In genomic region chr8:117257821-117258575, GRCm38 (mm10) we compare ENCODE assay signal across 8 mouse cellular contexts. TPM values are rescaled to one million over a fixed set of nuclear protein-coding genes. Genes with fewer than 3 reads are reported as not detected.
DNase-seq lines count a peak whose midpoint lies in the region; ATAC-seq lines count a peak whose summit lies in the region.

No protein-coding gene starts in this region.

- H3K36me3 ChIP-seq in embryonic facial prominence, embryonic 15.5 days, result no peaks in the 10 kb centered on the region
- H3K36me3 ChIP-seq in limb, embryonic 11.5 days (ENCODE audit: control insufficient read depth, insufficient read depth, low read length), result no peaks in the 10 kb centered on the region
- H3K36me3 ChIP-seq in midbrain, embryonic 15.5 days (replicated peaks), result no peaks in the 10 kb centered on the region

- H3K27me3 ChIP-seq in embryonic facial prominence, embryonic 15.5 days, result no peaks in the 10 kb centered on the region
- H3K27me3 ChIP-seq in limb, embryonic 11.5 days (ENCODE audit: control insufficient read depth, insufficient read depth, low read length), result no peaks in the 10 kb centered on the region
- H3K27me3 ChIP-seq in midbrain, embryonic 15.5 days (replicated peaks), result no peaks in the 10 kb centered on the region

- peak overlapping the region; percentile 84 for H3K4me2 ChIP-seq in embryonic facial prominence, embryonic 15.5 days (replicated peaks)
- peak overlapping the region; percentile 92 for H3K4me2 ChIP-seq in limb, embryonic 11.5 days (ENCODE audit: low read depth, severe bottlenecking)
- H3K4me2 ChIP-seq in midbrain, embryonic 15.5 days, result peak overlapping the region; percentile 87

- no peaks in the 10 kb centered on the region for H3K9me3 ChIP-seq in embryonic facial prominence, embryonic 15.5 days (replicated peaks)
- no peaks in the 10 kb centered on the region for H3K9me3 ChIP-seq in limb, embryonic 11.5 days (ENCODE audit: control insufficient read depth, low read length)
- H3K9me3 ChIP-seq in midbrain, embryonic 15.5 days, result no peaks in the 10 kb centered on the region

- H3K9ac ChIP-seq in embryonic facial prominence, embryonic 15.5 days, result peak overlapping the region; percentile 74
- peak overlapping the region; percentile 88 for H3K9ac ChIP-seq in limb, embryonic 11.5 days (ENCODE audit: low read length)
- peak overlapping the region; percentile 99 for H3K9ac ChIP-seq in midbrain, embryonic 15.5 days

- no peak for ATAC-seq in embryonic facial prominence, embryonic 15.5 days (ENCODE audit: insufficient number of reproducible peaks, low FRiP score, low TSS enrichment, low read depth)
- ATAC-seq in limb, embryonic 11.5 days (ENCODE audit: insufficient number of reproducible peaks, low FRiP score, low TSS enrichment, low read depth), result no peak
- no peak for ATAC-seq in midbrain, embryonic 15.5 days (replicated peaks)

- H3K27ac ChIP-seq in embryonic facial prominence, embryonic 15.5 days (replicated peaks), result peak overlapping the region; percentile 91
- H3K27ac ChIP-seq in limb, embryonic 11.5 days (replicated peaks; ENCODE audit: low read depth, low read length), result 0 out of 2 replicates have a peak overlapping the region, but pooled peaks have one; percentile 39
- H3K27ac ChIP-seq in midbrain, embryonic 15.5 days, result peak overlapping the region; percentile 92

- 1% methylated on average over 22 of the region's 22 CpGs for WGBS in embryonic facial prominence, embryonic 15.5 days
- WGBS in limb, embryonic 11.5 days, result 9% methylated on average over 22 of the region's 22 CpGs
- under 1% methylated on average over 22 of the region's 22 CpGs for WGBS in midbrain, embryonic 15.5 days

- peaks cover 50% of the 10 kb centered on the region for H3K4me1 ChIP-seq in embryonic facial prominence, embryonic 15.5 days
- H3K4me1 ChIP-seq in limb, embryonic 11.5 days (ENCODE audit: control insufficient read depth, insufficient read depth, low read length), result peaks cover 30% of the 10 kb centered on the region
- H3K4me1 ChIP-seq in midbrain, embryonic 15.5 days, result peaks cover 45% of the 10 kb centered on the region

- DNase-seq in 416B (ENCODE audit: low read depth), result peak; percentile 81
- peak; percentile 29 to 30 for DNase-seq in CD8-positive naive resting alpha-beta T cell, adult 2 months (ENCODE audit: low read depth in 2 of 2, low spot score in 2 of 2)
- DNase-seq in heart, postnatal 4 days, result peak; percentile 39
- DNase-seq in limb, embryonic 11.5 days (ENCODE audit: low spot score), result peak; percentile 62
- peak; percentile 56 to 60 for DNase-seq in thymus, postnatal 10 days (ENCODE audit: low spot score in 2 of 2)
- DNase-seq in right cerebral cortex, adult 2 months (ENCODE audit: low spot score in 2 of 2), result no peak

- H3K4me3 ChIP-seq in embryonic facial prominence, embryonic 15.5 days (replicated peaks), result peak overlapping the region; percentile 95
- H3K4me3 ChIP-seq in limb, embryonic 11.5 days (ENCODE audit: low read depth, low read length), result peak overlapping the region; percentile 93
- H3K4me3 ChIP-seq in midbrain, embryonic 15.5 days, result peak overlapping the region; percentile 100

RNA-seq across cellular contexts. Expression of gene Cmip, which starts 1.1 kb away (rescaled TPM):
- 25.9 and 27.7 TPM in 2 replicates for polyA plus RNA-seq in embryonic facial prominence, embryonic 15.5 days (2015; fragmentation: Nextera tagmentation; extraction: Ambion mirVana)
- total RNA-seq in heart, postnatal 4 days (2021), result 10 to 100 TPM; 32.2 to 34.5 TPM
- 14.3 and 20.1 TPM in 2 replicates for polyA plus RNA-seq in limb, embryonic 11.5 days (2014; fragmentation: Nextera tagmentation; extraction: Ambion mirVana)
- 188 and 197 TPM in 2 replicates for polyA plus RNA-seq in midbrain, embryonic 15.5 days (2015; fragmentation: Nextera tagmentation; extraction: Ambion mirVana)

Comparison
In these comparisons a context has a peak if more than half of its experiments do, and no peak if none do; other contexts are left out.
1. DNase-seq: peak in 416B (single experiment), CD8-positive naive resting alpha-beta T cell, adult 2 months (2 of 2), heart, postnatal 4 days (single experiment), limb, embryonic 11.5 days (single experiment) and thymus, postnatal 10 days (2 of 2); none in right cerebral cortex, adult 2 months (0 of 2).
2. H3K27ac ChIP-seq: peak in every context shown above with its lines; median percentile 92 in midbrain, embryonic 15.5 days; 91 in embryonic facial prominence, embryonic 15.5 days; 39 in limb, embryonic 11.5 days.
3. Peak in every context shown above with its lines, with median percentiles within 50 percentile points of each other: H3K4me2 ChIP-seq, H3K4me3 ChIP-seq and H3K9ac ChIP-seq.